Mouse (Mus musculus): Measurements from ENCODE around the gene Mrnip.

Gene Mrnip

DNA sequence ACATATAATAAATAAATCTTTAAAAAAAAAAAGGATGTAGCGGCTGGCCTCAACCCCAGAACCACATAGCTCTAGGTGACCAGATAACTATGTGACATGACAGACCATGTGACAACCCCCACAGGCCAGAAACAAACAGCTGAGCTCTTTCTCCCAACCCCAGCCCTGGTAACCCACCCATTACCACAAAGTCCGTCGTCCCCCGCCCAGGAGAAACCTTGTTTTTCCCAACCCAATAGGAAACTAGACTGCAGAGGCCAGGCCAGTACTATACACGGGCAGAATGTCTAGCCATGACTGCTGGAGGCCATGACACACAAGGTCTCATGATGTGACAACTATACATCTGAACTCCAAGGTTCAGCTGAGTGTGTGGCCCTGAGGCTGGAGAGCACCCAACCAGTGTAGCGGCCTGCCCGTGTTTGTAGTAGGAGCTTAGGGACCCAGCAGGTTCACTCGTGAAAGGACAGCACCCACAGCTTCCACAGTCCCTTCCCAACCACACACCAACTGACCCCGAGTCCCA, 29.1 kb downstream of the Mrnip start:
- no peak for DNase-seq (ENCODE audit: low spot score)

DNA sequence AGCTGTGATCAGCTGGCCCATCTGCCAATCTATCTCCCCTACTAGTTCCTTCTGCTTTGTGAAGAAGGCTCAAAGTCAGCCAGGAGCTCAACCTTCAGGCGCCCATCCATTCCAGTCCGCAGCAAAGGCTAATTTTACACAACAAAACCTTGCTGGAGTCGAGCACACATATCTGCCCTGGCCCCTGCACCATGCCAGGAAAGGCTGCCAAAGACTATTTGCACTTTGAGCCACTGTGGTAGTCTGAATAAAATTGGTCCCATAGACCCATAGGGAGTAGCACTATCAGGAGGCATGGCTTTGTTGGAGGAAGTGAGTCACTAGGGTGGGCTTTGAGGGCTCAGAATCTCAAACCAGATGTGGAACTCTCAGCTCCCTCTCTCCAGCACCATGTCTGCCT, 31.2 kb downstream of the Mrnip start:
- no peak for DNase-seq (ENCODE audit: low spot score)

DNA sequence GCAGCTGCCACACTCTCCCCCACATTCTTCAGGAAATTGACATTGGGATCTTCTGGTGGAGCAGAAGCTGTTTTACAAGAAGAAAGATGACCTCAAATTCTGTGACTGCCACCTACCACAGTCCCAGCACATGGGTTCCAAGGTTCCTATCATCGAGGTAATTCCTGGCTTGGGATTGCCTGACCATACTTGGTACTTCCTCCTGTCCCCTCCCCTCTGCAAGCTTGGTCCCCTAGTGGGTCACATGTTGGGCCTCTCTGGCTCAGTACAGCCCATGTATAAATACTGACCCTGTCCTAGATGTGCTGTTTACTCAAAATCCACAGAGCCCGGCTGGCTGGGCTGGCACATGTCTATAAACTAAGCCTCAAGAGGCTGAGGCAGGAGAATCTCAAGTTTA, 31.8 kb downstream of the Mrnip start:
- DNase-seq (ENCODE audit: low spot score) = no peak

DNA sequence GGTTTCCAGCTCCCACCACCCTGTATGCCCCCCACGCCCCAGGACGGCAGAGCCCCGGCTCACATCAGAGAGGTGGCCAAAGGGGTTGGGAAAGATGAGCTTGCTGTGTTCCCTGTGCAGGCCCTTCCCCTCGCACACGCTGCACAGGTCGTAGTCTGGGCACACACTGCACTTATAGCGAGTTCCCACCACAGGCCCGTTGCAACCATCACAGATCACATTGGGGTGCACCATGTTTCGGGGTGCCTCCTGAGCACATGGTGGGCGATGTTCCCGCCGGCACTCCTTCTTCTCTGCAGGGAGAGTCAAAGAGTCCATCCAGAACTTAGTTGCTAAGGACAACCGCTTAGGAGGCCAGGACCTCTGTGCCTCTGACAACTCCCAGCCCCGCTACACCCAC, 33.1 kb downstream of the Mrnip start:
- no peak for DNase-seq (ENCODE audit: low spot score)

DNA sequence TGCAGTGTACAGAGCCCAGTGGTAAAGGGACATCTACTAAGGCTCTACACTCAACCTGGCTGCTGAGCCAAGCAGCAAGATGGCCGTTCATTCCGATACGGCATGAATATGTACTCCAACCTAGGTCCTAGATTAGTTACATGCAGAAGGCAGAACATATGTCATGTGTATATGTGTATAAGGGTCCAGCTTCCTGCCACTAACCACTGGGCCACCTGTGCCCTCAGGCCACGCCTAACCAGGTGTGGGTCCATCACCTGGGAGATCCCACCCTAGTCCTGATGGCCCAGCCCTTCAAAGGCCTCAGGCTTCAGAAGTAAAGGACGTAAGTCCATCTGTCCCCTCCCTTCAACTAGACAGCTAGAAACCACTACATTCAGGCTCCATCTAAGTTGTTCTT, 33.8 kb downstream of the Mrnip start:
- DNase-seq (ENCODE audit: low spot score) = no peak

DNA sequence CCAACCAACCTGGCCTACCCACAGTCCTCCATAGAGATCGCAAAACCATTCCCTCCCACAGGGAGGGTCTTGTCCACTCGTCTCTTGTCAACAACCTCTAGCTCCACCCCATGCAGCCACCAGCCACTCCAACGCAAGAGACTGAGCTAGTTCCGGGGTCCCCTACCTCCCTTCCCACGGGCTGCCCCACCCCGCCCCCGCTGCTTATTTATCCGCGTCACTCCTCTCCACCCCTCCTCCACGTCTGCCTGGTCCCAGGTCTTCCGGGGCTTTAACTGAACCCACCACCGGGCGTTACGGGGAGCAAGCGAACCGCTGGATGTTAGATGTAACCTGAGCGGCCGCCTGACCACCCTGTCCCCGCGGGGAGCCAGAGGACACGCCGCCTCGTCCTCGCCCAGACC, 35.9 kb downstream of the Mrnip start:
- peak; percentile 74 for DNase-seq (ENCODE audit: low spot score)

DNA sequence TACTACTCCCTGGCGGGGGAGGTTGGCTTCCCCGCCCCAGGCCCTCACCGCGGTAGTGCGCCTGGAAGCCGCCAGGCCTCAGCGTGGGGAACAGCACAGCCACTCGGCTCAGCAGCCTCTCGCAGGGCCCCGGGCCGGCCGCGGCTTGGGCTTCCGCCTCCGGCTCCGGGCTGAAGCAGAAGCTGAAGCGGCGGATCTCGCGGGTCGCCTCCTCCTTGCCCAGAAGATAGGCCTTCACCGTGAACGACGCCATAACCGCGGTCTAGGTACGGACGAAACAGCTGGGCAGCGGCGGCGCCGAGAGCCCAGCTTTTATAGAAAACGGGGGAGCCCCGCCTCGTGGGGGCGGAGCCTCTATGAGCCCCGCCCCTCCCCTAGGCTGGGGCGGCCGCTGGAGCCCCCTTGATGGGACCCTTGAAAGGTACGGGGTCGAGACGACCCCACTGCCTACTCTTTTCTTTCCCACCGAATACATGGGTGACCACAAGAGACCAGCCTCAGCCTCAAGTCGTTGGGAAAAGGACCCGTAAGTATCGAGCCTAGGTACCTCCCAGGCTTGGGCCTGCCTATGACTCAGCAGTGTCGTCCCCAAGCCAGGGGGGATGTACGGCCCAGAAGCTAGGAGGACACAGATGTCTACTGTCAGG, 36.4 kb downstream of the Mrnip start, which contains the start of the genes Sqstm1 and Mgat4b:
Sqstm1 (minus strand) TSS at position 323 of the 647 bp plus-strand sequence.
Mgat4b (plus strand) TSS at position 386 of the 647 bp plus-strand sequence.
- peak; percentile 86 for DNase-seq (ENCODE audit: low spot score)

DNA sequence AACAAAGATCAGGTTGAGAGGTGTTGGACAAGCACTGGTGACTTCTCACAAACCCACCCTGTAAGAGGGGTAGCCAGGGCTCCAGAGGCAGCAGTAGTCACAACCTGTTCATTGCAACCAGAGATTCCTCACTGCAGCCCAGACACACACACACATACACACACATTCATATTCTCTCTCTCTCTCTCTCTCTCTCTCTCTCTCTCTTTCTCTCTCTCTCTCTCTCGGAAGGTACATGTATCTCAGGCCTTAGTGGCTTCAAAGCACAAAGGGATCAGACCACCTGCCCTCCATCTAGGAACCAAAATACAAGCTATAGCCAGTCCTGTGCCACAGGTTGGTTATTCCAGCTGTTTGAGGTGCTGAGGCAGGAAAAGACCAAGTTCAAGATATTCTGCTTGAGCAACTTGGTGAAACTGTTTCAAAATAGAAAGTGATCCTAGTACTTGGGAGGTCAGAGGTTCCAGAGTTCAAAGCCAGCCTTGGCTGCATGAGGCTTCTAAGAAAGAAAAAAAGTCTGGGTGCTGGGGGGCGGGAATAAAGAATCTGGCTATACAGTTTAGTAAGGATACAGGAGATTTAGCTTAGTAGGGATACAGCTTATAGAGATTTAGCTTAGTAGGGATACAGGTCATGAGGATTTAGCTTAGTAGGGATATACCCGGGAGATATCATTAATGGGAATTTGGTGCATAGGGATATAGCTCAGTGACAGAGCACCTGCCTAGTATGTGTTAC, 37.2 kb downstream of the Mrnip start:
- DNase-seq (ENCODE audit: low spot score) = no peak

DNA sequence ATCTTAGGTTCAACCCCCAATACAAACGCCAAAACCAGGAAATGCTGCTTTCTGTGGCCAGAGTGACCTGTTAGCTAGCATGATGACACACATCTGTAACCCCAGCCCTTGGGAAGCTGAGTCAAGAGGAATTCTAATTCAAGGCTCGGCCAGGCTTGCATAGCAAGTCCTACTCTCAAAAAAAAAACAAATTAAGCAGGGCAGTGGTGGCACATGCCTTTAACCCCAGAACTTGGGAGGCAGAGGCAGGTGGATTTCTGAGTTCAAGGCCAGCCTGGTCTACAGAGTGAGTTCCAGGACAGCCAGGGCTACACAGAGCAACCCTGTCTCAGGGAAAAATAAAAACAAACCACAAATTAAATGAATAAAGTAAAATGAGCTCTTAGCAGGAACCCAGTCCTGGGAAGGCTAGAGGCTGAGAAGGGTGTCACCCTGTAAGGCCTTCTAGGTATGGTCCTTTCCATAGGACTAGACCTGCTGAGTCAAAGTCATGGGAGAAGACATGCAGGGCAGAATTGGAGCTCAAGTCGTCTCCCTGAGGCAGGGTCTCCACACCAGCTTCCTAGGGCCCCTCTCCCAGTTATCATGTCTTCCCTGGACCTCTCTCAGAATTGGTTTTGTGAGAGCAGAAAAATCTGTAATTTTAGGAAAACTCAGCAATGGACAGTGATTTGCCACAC, 38.0 kb downstream of the Mrnip start:
- DNase-seq (ENCODE audit: low spot score) = no peak

DNA sequence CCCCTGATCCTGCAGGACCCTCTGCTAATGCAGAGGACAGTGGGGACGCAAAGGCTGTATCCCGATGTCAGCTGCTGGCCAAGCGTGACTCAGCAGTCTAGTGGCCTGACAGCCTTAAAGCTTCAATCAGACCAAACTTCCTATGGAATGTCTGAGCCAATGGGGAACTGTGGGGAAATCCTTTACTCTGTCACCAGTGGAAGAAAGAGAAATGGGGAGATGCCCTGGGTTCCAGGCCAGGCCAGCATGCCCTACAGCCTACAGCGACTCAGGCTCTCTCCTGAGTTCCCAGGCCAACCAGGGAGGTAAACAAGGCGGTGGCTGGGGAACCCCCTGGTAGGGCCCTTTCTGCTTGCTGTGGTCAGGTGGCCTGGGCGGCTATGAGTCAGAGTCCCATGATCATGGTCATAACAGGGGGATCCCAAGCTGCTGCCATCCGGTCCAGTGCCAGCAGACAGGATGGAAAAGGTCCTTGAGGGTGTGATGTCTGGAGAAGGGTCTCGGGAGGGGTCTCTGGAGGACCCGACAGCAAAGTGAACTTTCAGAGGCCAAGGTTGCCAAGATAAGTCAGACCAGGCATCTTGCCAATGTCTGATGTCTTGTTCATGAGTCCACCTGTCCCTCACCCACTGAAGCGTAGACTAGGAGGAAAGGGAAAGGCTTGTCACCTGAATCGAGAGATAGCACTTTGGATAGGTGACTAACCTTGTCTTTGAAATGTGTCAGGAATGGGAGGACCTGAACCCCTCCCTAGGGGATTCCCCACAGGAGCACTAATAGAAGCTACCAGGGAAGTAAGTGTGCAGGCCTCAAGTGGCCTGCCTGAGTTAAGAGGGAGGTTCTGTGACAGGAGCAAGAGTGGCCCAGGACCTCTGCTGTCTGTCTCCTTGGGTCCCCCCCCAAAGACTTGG, 38.9 kb downstream of the Mrnip start:
- DNase-seq (ENCODE audit: low spot score) = peak; percentile 62

DNA sequence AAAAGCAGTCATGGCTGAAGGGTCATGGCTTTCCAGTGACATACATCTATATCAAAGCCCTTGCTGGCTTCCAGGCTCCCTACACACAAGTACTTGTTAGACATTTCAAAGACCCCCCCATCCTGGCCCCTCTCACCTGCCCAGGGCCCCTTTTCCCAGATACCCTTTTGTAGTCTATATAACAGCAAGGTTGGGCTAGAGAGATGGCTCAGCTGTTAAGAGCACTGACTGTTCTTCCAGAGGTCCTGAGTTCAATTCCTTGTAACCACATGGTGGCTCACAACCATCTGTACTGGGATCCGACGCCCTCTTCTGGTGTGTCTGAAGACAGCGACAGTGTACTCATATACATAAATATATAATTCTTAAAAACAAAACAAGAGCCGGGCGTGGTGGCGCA, 40.4 kb downstream of the Mrnip start:
- DNase-seq (ENCODE audit: low spot score) = no peak

DNA sequence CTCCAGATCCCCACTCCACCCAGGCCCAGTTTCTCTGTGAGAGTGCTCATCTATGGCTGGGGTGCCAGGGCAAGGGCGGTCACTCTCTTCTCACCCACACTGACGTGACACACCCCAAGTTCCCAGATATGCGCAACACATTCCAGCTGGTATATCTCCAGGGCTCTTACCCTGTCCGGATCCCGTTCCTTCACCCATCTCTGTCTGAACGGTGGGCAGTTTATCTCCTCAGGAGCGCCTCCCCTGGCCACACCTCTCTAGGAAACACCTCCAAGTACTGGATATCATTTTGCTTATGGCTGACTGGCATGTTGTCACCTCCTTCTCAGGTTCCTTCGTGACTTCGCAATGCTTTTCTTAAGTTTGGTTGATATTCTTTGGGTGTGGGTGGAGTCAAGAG, 41.4 kb downstream of the Mrnip start:
- DNase-seq (ENCODE audit: low spot score) = no peak

DNA sequence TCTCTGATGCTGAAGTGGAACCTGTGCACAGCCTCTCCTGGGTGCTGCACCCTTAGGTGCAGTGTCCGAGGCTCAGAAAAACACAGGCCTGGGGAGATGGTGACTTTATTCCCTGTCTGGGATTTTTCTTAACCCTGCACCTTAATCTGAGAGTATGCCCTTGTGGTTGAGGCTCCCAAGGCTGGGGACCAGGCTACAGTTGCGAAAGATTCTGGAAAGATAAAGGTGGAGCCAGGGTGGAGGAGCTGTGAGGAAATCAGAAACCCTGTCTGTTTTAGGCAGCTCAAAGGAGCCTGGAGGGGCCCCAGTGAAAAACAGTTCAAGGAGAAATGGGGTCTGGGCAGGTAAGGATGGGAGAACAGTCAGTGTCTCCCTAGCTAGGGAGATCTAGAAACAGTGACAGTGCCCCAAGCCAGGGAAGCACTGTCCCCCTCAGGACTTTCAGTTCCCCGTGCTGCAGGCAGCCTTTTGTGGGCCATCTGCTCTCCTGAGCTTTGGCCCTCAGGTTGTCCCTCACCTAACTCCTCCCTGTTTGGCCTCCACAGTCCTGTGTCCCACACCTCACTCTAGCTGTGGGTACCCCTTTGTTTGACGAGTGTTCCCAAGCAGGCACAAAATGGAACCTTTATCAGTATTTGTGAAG, 42.6 kb downstream of the Mrnip start:
- DNase-seq (ENCODE audit: low spot score) = no peak

DNA sequence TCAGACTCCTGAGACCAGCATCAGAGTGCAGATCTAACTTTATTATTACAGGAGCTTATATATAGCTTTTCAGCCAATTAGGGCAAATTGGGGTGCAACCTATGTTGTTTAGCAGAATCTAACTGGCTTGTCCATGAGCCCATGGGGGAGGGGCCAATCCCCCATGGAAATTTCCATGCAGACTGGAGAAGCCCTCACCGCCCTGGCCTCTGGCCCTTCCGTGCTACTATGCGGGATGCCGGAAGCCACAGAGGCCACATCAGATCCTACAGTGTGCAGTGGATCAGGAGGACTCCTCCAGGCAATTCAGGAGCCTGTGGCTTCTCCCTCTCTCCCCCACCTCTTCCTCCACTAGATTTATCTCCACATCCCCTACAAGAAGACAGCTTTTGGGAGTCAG, 43.6 kb downstream of the Mrnip start:
- no peak for DNase-seq (ENCODE audit: low spot score)

DNA sequence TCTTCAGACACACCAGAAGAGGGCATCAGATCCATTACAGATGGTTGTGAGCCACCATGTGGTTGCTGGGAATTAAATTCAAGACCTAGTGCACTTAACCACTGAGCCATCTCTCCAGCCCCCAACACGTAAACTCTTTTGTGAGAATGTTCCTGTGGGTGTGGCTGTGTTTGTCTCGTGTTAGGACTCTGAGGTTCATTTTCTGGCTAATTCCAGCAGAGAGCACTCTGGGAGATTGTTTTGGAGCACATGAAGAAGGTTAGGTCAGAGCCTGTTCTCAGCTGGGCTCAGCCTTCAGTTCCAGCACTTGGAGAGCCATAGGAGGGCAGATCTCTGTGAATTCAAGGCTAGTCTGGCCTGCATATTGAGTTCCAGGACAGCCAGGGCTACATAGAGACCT, 45.6 kb downstream of the Mrnip start:
- DNase-seq (ENCODE audit: low spot score) = no peak

DNA sequence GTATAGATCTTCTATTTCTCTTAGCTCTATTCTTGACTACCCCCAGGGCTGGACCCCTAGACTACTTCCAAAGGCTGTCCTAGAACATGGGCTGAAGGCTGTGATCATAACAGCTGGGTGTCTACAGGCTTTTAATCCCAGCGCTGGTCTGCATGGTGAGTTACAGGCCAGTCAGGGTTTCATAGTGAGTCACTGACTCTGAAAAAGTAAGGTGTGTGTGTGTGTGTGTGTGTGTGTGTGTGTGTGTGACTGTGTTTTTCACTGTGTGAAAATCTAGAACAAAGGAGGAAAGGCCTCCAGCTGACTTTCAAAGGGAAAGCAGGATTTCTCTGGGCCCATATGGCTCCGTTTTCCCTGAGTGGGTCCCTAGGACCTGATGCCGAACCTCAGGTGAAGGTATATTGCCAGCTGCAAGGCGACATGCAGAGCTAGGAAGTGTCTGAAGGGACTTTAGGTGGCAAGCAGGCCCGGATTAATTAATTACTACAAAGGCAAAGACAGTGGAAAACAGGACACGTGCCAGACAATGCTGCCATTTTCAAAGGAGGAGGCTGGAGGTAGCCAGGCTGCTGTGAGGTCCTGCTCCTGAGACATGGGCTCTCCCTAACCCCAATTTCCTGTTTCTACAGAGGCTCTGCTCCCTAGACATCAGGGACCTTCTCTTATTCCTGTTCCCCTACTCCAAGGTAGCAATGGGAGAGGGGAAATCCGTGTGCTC, 48.5 kb downstream of the Mrnip start:
- no peak for DNase-seq (ENCODE audit: low spot score)

DNA sequence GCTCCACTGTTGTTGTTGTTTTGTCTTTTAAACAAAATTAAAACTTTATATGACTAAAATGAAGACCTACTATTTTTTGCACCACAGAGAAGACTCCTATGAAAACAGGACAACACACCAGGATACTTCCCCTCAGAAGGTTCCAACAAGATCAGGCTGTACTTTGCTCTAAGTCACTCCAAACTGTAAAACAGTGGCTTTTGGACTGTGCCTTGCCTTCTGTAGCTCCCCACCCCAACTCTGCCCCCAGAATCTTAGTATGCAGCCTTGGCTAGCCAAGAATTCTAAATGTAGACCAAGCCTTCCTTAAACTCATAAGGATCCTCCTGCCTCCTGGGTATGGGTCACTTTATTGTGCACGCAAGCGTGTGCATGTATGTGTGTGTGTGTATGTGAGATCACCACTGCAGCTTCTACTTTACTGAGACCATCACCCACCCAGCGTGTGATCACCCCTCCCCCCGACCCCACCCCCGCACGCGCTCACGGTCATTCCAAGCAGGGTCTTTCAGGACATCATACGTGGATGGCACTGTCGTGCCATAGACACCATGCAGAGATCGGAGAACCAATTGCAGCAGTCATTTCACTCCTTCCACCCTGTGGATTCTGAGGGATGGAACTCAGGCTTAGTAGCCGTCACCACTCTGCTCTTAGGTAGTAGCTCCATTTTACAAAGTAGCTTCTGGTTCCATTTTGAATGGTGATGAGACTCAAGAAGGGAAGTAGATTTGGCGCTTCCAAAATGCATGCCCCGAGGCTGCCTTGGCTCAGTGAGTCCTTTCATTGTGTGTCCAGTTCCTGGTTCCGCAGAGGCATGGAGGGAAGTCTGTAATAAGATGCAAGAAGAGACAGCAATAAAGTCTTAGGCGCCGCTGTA, 49.8 kb downstream of the Mrnip start:
- no peak for DNase-seq (ENCODE audit: low spot score)

DNA sequence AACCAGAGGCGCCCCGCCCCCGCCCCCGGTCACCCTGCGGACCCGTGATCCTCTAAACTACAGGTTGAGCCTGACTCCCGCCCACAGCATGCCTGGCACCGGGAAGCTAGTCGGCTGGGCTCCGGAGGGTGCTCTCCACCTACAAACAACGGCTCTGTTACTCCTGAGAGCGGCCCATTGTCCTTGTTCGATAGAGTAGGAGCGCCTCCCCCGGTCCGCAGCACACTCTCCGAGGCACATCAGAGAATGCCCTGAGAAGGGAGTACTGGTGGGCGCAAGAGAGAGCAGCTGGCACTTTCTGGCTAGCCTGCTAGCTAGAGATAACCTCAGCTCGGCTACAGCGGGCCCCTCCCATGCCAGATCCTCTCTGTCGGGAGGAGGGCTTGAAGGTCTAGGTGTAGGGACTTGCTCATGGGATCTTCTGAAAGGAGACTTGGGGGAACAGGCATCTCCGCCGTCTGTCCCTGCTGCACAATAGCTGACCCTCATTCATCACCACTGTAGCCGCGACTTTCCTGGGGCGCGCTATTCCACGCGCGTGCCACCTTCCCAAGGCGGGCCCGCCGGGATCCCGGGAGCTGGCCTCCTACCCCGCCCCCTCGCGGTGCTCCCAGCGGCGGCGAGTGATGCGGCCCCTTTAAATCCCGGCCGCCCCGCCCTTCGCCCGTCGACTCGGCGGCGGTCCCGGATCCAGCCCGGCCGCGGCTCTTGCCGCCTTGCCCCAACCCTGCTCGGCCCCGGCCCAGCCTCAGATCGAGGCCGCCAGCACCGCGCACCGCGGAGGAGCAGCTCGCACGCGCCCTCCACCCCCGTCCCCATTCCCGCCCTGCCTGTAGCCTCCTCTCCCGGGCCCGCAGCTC, 50.7 kb downstream of the Mrnip start:
- peak; percentile 87 for DNase-seq (ENCODE audit: low spot score)

Data from urinary bladder, postnatal 25 days (tissue).